Mouse (Mus musculus) E14TG2a.4 (cell line): Measurements from ENCODE around the gene Syngr3.
A peak's percentile ranks its signal among the peaks of the same experiment; 100 is the strongest.

ENCODE experiments used
- H3K27me3 ChIP-seq: 2 replicates; pipeline ENCODE4 v1.6.1; 2014; ENCODE audit warnings: low read length, control low read depth; ENCODE audit not compliant: insufficient read depth
- H3K36me3 ChIP-seq: 2 replicates; pipeline ENCODE4 v1.6.1; 2014; ENCODE audit warnings: low read length, control low read depth; ENCODE audit not compliant: insufficient read depth
- H3K4me1 ChIP-seq: replicated peaks from 2 replicates; pipeline ENCODE4 v1.6.1; 2014; ENCODE audit warnings: low read depth, low read length, control low read depth
- H3K4me3 ChIP-seq: replicated peaks from 2 replicates; pipeline ENCODE4 v1.5.1; 2014; ENCODE audit warnings: mild to moderate bottlenecking, low read length
- H3K9me3 ChIP-seq: 2 replicates; pipeline ENCODE4 v1.6.1; 2014; ENCODE audit warnings: low read length, control low read depth
- CTCF ChIP-seq: conservative IDR thresholded peaks from 2 replicates; pipeline ENCODE4 v1.5.1; 2014; ENCODE audit warnings: low read length
- NANOG ChIP-seq: IDR thresholded peaks from 2 replicates; pipeline ENCODE4 v1.6.1; 2014; ENCODE audit warnings: borderline replicate concordance, low read length, mixed read lengths
- POU5F1 ChIP-seq: IDR thresholded peaks from 2 replicates; pipeline ENCODE4 v1.6.1; 2014; ENCODE audit warnings: low read length, borderline replicate concordance

Gene Syngr3

GRCm38 (mm10) chr17:24658017-24658758, 31.6 kb downstream of the Syngr3 start, which contains the start of gene Npw:
Gene Npw, minus strand, starts transcription at chr17:24658457.
- H3K4me1 ChIP-seq, result peaks cover 31% of the 10 kb centered on the region
- TF ChIP-seq NANOG (no peak), POU5F1 (no peak), CTCF (no peak)
- peak within 1 kb of the TSS; percentile 83 for H3K4me3 ChIP-seq

GRCm38 (mm10) chr17:24654969-24655368, 34.8 kb downstream of the Syngr3 start:
- Histone ChIP-seq H3K27me3 (peaks cover 72% of the 10 kb centered on the region), H3K4me3 (no peak overlapping the region), H3K4me1 (peaks cover 38% of the 10 kb centered on the region), H3K36me3 (no peaks in the 10 kb centered on the region), H3K9me3 (no peaks in the 10 kb centered on the region)
- TF ChIP-seq POU5F1 (no peak), NANOG (no peak), CTCF (no peak)

More at GRCm38 (mm10) chr17:24658017-24658758, 31.6 kb downstream of the Syngr3 start, which contains the start of gene Npw:
- Histone ChIP-seq H3K27me3 (peaks cover 53% of the 10 kb centered on the region), H3K9me3 (no peaks in the 10 kb centered on the region), H3K36me3 (no peaks in the 10 kb centered on the region)

GRCm38 (mm10) chr17:24653967-24654710, 35.6 kb downstream of the Syngr3 start:
- H3K36me3 ChIP-seq, result no peaks in the 10 kb centered on the region
- H3K4me3 ChIP-seq, result 0 out of 2 replicates have a peak overlapping the region, but pooled peaks have one; percentile 14
- TF ChIP-seq POU5F1, result no peak
- TF ChIP-seq CTCF, result peak; percentile 12; the same call in 1 of the 2 replicates
- no peak for TF ChIP-seq NANOG
- H3K4me1 ChIP-seq, result peaks cover 43% of the 10 kb centered on the region
- peaks cover 74% of the 10 kb centered on the region for H3K27me3 ChIP-seq
- H3K9me3 ChIP-seq, result no peaks in the 10 kb centered on the region

GRCm38 (mm10) chr17:24651835-24652234, 37.9 kb downstream of the Syngr3 start:
- Histone ChIP-seq H3K27me3 (peaks cover 62% of the 10 kb centered on the region), H3K36me3 (no peaks in the 10 kb centered on the region), H3K4me1 (peaks cover 45% of the 10 kb centered on the region), H3K4me3 (no peak overlapping the region), H3K9me3 (no peaks in the 10 kb centered on the region)
- no peak for TF ChIP-seq POU5F1
- no peak for TF ChIP-seq NANOG
- no peak for TF ChIP-seq CTCF

- Histone ChIP-seq H3K4me3 (peak overlapping the region; percentile 90), H3K36me3 (no peaks in the 10 kb centered on the region), H3K27me3 (peaks cover 54% of the 10 kb centered on the region), H3K4me1 (peaks cover 54% of the 10 kb centered on the region), H3K9me3 (no peaks in the 10 kb centered on the region)
- TF ChIP-seq POU5F1 (no peak), CTCF (no peak), NANOG (no peak)
Observed at GRCm38 (mm10) chr17:24650766-24651165, 39.0 kb downstream of the Syngr3 start.

GRCm38 (mm10) chr17:24650070-24650616, 39.6 kb downstream of the Syngr3 start, which contains the start of gene Slc9a3r2:
Gene Slc9a3r2, minus strand, starts transcription at chr17:24650327.
- peaks cover 53% of the 10 kb centered on the region for H3K27me3 ChIP-seq
- TF ChIP-seq POU5F1 (no peak), NANOG (no peak), CTCF (no peak)
- peak within 1 kb of the TSS; percentile 90 for H3K4me3 ChIP-seq
- no peaks in the 10 kb centered on the region for H3K36me3 ChIP-seq
- peaks cover 60% of the 10 kb centered on the region for H3K4me1 ChIP-seq
- no peaks in the 10 kb centered on the region for H3K9me3 ChIP-seq

GRCm38 (mm10) chr17:24649581-24650069, 40.1 kb downstream of the Syngr3 start:
- H3K27me3 ChIP-seq, result peaks cover 50% of the 10 kb centered on the region
- H3K9me3 ChIP-seq, result no peaks in the 10 kb centered on the region
- TF ChIP-seq NANOG, result no peak
- TF ChIP-seq CTCF, result no peak
- TF ChIP-seq POU5F1, result no peak
- H3K4me3 ChIP-seq, result peak overlapping the region; percentile 90
- no peaks in the 10 kb centered on the region for H3K36me3 ChIP-seq
- peaks cover 65% of the 10 kb centered on the region for H3K4me1 ChIP-seq

- Histone ChIP-seq H3K9me3 (no peaks in the 10 kb centered on the region), H3K36me3 (no peaks in the 10 kb centered on the region), H3K4me1 (peaks cover 65% of the 10 kb centered on the region), H3K27me3 (peaks cover 50% of the 10 kb centered on the region), H3K4me3 (no peak overlapping the region)
- TF ChIP-seq NANOG (no peak), CTCF (no peak), POU5F1 (no peak)
Observed at GRCm38 (mm10) chr17:24648731-24649377, 40.9 kb downstream of the Syngr3 start.
